Mouse (Mus musculus): ENCODE data around the gene Dnmbp. TPM values are rescaled to one million over a fixed set of nuclear protein-coding genes. Genes with fewer than 3 reads are reported as not detected.
A peak's percentile ranks its signal among the peaks of the same experiment; 100 is the strongest.

The Dnmbp gene
- total RNA-seq, 2 experiments from 2014 or later, result 12.1 to 13.5 TPM

DNA sequence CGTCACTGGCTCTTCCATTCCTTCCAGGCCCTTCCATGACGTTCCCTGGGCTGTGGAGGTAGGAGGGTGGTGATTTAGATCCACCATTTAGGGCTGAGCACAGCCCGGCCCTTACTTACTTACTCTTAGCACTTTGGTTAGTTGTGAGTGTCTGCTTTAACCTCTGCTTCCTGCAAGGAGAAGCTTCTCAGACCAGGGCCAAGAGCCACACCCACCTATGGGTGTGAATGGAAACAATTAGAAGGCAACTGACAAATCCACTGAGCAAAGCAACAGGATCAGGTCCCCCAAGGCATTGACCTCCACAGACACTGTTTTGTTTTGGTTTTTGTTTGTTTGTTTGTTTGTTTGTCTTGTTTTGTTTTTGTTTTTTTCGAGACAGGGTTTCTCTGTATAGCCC lies 130.7 kb downstream of the Dnmbp start:
- no peak for DNase-seq (ENCODE audit: low spot score in 2 of 2)

DNA sequence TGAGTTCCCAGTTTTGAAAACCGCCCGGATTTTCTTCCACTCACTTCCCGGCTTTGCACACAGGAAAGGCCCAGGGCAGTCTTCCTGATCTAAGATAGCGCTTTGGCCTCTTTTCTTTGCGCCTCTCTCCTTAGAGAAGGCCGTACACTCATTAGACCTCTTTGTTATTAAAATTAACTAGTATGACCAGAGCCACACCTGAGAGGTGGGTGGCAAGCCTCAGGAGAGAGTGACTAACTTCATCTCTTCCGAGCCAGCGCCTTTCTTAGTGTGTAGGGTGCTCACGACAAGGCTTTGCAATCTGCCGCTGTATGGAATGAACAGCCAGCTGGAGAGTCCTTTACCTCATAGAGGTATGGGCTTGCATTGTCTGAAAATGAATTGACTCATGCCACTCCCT lies 136.1 kb downstream of the Dnmbp start:
- DNase-seq (ENCODE audit: low spot score in 2 of 2), result no peak

DNA sequence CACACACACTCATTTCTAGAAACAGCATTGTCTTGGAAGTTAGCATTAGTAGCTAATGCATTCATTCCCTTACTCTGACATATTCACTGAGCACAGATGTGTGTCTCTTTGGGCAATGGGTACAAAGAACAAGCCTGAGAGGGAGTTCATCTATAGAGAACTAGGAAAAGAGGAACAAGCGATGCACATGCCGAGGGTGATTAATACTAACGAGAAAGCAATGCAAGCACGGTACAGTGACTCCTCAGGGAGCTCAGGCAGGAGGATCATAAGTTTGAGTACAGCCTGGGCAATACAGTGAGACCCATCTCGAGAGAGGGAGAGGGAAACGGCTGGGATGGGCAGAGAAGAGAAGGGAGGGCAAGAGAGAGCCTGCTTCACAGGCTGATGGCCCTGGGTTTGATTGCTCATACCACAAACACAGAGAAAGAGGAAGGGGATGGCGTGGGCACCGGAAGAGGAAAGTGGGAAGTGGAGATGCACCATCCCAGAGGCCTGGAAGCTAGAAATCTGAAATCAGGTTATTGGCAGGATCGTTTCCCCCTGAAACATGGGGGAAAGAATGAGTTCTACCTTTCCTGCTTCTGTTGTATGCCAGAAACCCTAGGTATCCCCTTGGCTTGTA lies 138.5 kb downstream of the Dnmbp start:
- DNase-seq (ENCODE audit: low spot score in 2 of 2), result no peak

DNA sequence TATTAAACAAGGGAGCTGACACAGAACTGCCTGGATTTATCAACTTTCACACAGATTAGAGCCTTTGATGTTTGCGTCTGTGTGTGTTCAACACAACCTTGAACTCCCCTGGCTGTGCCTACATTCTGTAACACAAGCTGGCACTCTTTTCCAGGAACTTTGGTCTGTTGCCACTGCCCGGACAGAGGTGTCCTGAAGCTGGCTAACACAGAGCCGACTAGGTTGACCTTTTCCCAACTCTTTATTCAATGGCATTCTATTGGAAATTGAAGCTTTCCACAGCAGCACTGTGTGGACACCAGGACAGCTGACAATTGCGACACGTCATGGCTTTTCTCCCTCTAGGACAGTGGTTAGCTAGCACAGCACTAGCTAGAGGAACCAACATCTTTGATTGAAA lies 142.8 kb downstream of the Dnmbp start:
- peak in 1 of 2 experiments; percentile 20 for DNase-seq (ENCODE audit: low spot score in 2 of 2)

Other genes starting within 250 kb of the Dnmbp start
- 1 to 10 TPM; 7.2 to 8.2 TPM for gene Cutc, start 187.2 kb downstream of the Dnmbp start, total RNA-seq (2021)
- gene Cox15, start 187.2 kb downstream of the Dnmbp start, total RNA-seq (2021), result 10 to 100 TPM; 28.9 to 37.3 TPM
- gene Abcc2, start 158.0 kb downstream of the Dnmbp start, total RNA-seq (2021), result under 1 TPM; 0.13 to 0.20 TPM
- not detected for gene Cpn1, start 46.4 kb upstream of the Dnmbp start, total RNA-seq (2021)
- gene Cyp2c23, start 89.0 kb upstream of the Dnmbp start, total RNA-seq (2021), result 1 to 10 TPM in 1 of 2 experiments, under 1 TPM in 1; 0.32 to 1.2 TPM
- gene Erlin1, start 129.6 kb upstream of the Dnmbp start, total RNA-seq (2021), result 10 to 100 TPM; 17.7 to 28.0 TPM
- 10 to 100 TPM; 44.5 to 94.4 TPM for gene Chuk, start 167.3 kb upstream of the Dnmbp start, total RNA-seq (2021)
- 10 to 100 TPM; 15.7 to 27.6 TPM for gene Cwf19l1, start 195.7 kb upstream of the Dnmbp start, total RNA-seq (2021)
- 10 to 100 TPM; 27.4 to 32.9 TPM for gene Bloc1s2, start 206.3 kb upstream of the Dnmbp start, total RNA-seq (2021)